Mouse (Mus musculus) layer of hippocampus, postnatal 10 days (tissue): ENCODE results near the gene Apaf1. TPM values are rescaled to one million over a fixed set of nuclear protein-coding genes. Genes with fewer than 3 reads are reported as not detected.

Experiments used
- total RNA-seq, 2 experiments: library from RNA; stranded (reverse); gene quantifications; 2 replicates each; pipeline ENCODE4 v1.2.3; 2021

Apaf1 gene
- total RNA-seq, 2 experiments from 2014 or later = 16.9 to 20.4 TPM

Other genes starting within 250 kb of the Apaf1 start
- gene Ikbip, start 170 bp upstream of the Apaf1 start, total RNA-seq = 10 to 100 TPM; 15.7 to 16.4 TPM
- gene Slc25a3, start 41.3 kb upstream of the Apaf1 start, total RNA-seq = 100 to 1,000 TPM; 544 to 545 TPM
- gene Tmpo, start 98.5 kb upstream of the Apaf1 start, total RNA-seq = 10 to 100 TPM; 45.0 to 53.2 TPM